Mouse (Mus musculus): ENCODE results near the gene Onecut3. TPM values are rescaled to one million over a fixed set of nuclear protein-coding genes. Genes with fewer than 3 reads are reported as not detected.
A peak's percentile ranks its signal among the peaks of the same experiment; 100 is the strongest.

The Onecut3 gene
- polyA plus RNA-seq, 1 experiment from 2014 or later = not detected

DNA sequence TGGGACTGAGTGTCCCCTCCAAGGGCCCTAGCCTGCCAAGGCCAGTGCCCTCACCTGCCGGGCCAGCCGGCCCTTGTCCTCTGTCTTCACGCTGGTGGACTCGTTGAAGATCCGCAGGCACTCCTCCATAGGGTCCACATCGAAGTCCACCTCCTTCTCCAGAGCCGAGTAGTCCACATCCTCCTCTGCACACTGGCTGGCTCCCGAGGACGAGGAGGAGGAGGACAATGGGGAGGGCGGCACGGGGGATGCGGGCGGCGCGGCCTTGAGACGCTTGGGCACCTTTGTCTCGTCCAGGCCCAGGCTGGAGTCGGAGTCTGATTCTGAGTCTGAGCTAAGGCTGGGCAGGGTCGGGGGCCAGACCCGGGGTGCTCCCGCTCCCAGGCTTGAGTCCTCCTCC lies 54.6 kb downstream of the Onecut3 start:
- Histone ChIP-seq H3K36me3 (ENCODE audit: control insufficient read depth, insufficient read depth, low read length) (peaks cover 62% of the 10 kb centered on the region), H3K27ac (ENCODE audit: low read depth, low read length) (no peak overlapping the region), H3K27me3 (ENCODE audit: control insufficient read depth, insufficient read depth, low read length) (no peaks in the 10 kb centered on the region), H3K9ac (ENCODE audit: low read depth, low read length) (no peak overlapping the region), H3K4me3 (ENCODE audit: low read length) (no peak overlapping the region), H3K4me1 (ENCODE audit: control insufficient read depth, insufficient read depth, low read length) (no peaks in the 10 kb centered on the region), H3K9me3 (ENCODE audit: control insufficient read depth, low read length) (no peaks in the 10 kb centered on the region), H3K4me2 (replicated peaks; ENCODE audit: low read depth, low read length) (no peak overlapping the region)
- no peak for ATAC-seq (ENCODE audit: low FRiP score, low TSS enrichment)
- 77% methylated on average over 21 of the region's 21 CpGs for WGBS

DNA sequence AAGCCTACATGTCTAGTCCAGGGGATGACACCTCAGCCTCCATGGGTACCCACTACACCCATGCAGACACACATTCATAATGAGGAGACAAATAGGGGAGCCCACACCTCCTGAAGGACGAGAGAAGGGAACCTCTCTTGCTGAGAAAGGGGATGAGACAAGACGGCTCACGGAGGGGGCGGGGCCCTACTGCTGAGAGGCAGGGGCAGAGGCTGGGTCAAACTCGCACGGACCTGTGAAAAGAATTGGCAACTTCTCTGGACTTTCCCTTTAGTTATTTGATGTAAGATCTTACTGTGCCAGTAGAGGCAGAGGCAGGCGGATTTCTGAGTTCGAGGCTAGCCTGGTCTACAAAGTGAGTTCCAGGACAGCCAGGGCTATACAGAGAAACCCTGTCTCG lies 57.7 kb downstream of the Onecut3 start:
- no peak overlapping the region for H3K27ac ChIP-seq (ENCODE audit: low read depth, low read length)
- no peaks in the 10 kb centered on the region for H3K27me3 ChIP-seq (ENCODE audit: control insufficient read depth, insufficient read depth, low read length)
- H3K4me2 ChIP-seq (replicated peaks; ENCODE audit: low read depth, low read length) = no peak overlapping the region
- no peaks in the 10 kb centered on the region for H3K4me1 ChIP-seq (ENCODE audit: control insufficient read depth, insufficient read depth, low read length)
- H3K4me3 ChIP-seq (ENCODE audit: low read length) = no peak overlapping the region
- no peaks in the 10 kb centered on the region for H3K9me3 ChIP-seq (ENCODE audit: control insufficient read depth, low read length)
- H3K36me3 ChIP-seq (ENCODE audit: control insufficient read depth, insufficient read depth, low read length) = peaks cover 32% of the 10 kb centered on the region
- 62% methylated on average over 9 of the region's 9 CpGs for WGBS
- H3K9ac ChIP-seq (ENCODE audit: low read depth, low read length) = no peak overlapping the region
- ATAC-seq (ENCODE audit: low FRiP score, low TSS enrichment) = no peak

DNA sequence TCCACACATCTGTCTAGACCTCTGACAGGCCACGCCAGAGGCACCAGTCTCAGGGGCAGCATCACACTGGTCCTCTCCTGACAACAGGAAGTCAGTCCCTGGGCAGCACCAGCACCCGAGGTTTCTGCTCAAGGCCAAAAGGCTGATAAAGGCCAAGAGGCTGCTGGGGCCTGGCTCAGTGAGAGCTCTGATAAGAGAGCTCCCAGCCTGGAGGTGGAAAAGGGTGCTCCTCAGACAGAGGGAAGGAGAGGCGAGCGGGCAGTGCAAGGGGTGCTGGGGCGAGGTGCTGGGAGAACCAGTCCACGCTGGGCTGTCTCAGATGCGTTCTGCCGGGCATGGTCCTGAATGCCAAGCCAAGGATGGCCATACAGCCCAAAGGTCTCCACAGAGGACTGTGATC lies 58.9 kb downstream of the Onecut3 start:
- Histone ChIP-seq H3K4me3 (ENCODE audit: low read length) (no peak overlapping the region), H3K27ac (ENCODE audit: low read depth, low read length) (no peak overlapping the region), H3K9ac (ENCODE audit: low read depth, low read length) (no peak overlapping the region), H3K4me2 (replicated peaks; ENCODE audit: low read depth, low read length) (no peak overlapping the region), H3K27me3 (ENCODE audit: control insufficient read depth, insufficient read depth, low read length) (no peaks in the 10 kb centered on the region), H3K36me3 (ENCODE audit: control insufficient read depth, insufficient read depth, low read length) (peaks cover 20% of the 10 kb centered on the region), H3K9me3 (ENCODE audit: control insufficient read depth, low read length) (no peaks in the 10 kb centered on the region), H3K4me1 (ENCODE audit: control insufficient read depth, insufficient read depth, low read length) (0 out of 2 replicates have a peak, but pooled peaks cover 5% of the 10 kb centered on the region)
- 89% methylated on average over 8 of the region's 8 CpGs for WGBS
- ATAC-seq (ENCODE audit: low FRiP score, low TSS enrichment) = no peak

DNA sequence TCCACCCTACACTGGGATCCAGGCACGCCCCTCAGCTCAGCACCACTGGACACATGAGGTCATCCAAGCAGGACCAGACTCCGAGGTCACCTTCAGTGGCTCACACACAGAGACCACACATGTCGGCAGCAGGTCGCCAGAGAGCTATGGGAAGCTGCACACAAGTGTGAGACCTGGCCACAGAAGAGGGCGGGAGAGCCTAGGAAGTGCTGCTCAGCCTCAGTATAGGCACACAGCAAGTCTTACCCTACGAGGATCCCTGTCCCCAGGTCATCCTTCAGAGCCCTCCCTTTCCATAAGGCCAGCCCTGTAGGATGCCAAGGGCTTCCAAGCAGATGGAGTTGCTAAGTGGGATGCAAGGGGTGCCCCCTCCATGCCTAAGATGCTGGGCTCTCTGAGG lies 59.4 kb downstream of the Onecut3 start:
- WGBS = 78% methylated on average over 6 of the region's 6 CpGs
- peaks cover 19% of the 10 kb centered on the region for H3K36me3 ChIP-seq (ENCODE audit: control insufficient read depth, insufficient read depth, low read length)
- ATAC-seq (ENCODE audit: low FRiP score, low TSS enrichment) = no peak
- H3K9ac ChIP-seq (ENCODE audit: low read depth, low read length) = no peak overlapping the region
- no peaks in the 10 kb centered on the region for H3K9me3 ChIP-seq (ENCODE audit: control insufficient read depth, low read length)
- H3K4me1 ChIP-seq (ENCODE audit: control insufficient read depth, insufficient read depth, low read length) = 0 out of 2 replicates have a peak, but pooled peaks cover 5% of the 10 kb centered on the region
- H3K27ac ChIP-seq (ENCODE audit: low read depth, low read length) = no peak overlapping the region
- H3K4me3 ChIP-seq (ENCODE audit: low read length) = no peak overlapping the region
- H3K27me3 ChIP-seq (ENCODE audit: control insufficient read depth, insufficient read depth, low read length) = no peaks in the 10 kb centered on the region
- H3K4me2 ChIP-seq (replicated peaks; ENCODE audit: low read depth, low read length) = no peak overlapping the region

DNA sequence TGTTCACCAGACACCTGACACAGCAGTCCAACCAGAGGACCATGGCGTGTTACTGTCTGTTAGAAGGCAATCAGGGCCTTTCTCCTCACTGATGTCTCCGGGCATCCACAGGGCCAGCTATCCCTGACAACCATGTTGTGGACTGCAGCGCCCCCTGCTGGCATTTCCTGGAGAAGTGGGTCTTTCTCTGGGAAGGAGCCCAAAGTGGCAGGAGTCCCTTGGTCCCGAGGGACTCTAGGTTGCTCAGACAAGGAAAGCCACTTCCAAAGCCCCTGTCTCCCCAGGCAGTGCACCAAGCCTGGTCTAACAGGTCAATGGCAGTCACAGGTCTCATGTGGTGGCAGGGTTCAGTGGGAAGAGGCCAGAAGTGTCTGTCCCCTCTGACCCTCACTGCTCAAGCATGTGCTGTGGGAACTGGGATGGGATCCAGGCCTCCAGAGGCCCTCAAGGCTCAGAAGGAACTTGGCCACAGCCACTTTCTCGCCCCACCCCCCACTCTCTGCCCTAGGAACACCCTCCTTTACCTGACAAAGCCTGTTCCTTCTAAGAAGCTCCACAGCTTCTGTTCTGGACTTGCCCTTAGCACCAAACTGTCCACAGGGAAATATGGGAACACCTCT lies 62.8 kb downstream of the Onecut3 start:
- no peaks in the 10 kb centered on the region for H3K36me3 ChIP-seq (ENCODE audit: control insufficient read depth, insufficient read depth, low read length)
- peaks cover 17% of the 10 kb centered on the region for H3K4me1 ChIP-seq (ENCODE audit: control insufficient read depth, insufficient read depth, low read length)
- no peak for ATAC-seq (ENCODE audit: low FRiP score, low TSS enrichment)
- H3K27me3 ChIP-seq (ENCODE audit: control insufficient read depth, insufficient read depth, low read length) = no peaks in the 10 kb centered on the region
- no peak overlapping the region for H3K4me3 ChIP-seq (ENCODE audit: low read length)
- no peak overlapping the region for H3K27ac ChIP-seq (ENCODE audit: low read depth, low read length)
- 45% methylated on average over 5 of the region's 5 CpGs for WGBS
- H3K4me2 ChIP-seq (replicated peaks; ENCODE audit: low read depth, low read length) = no peak overlapping the region
- no peaks in the 10 kb centered on the region for H3K9me3 ChIP-seq (ENCODE audit: control insufficient read depth, low read length)
- no peak overlapping the region for H3K9ac ChIP-seq (ENCODE audit: low read depth, low read length)

DNA sequence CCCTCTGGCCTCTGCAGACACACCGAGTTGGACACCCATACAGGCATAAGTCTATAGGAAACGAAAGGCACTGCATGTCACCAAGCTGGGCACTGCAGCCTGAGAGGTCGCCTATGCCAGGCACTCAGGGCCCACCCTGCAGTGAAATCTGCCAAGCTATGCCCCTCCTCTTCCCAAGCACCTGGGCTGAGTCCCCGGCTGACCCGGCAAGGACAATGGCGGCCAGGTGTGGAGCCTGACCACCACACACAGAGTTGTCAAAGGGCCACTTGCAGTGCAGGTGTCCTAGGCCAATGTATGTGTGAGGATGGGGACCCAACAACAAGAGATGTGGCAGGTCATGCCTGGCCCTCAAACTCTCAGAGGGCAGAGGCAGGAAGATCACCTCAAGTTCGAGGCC lies 64.8 kb downstream of the Onecut3 start:
- no peak overlapping the region for H3K4me2 ChIP-seq (replicated peaks; ENCODE audit: low read depth, low read length)
- no peaks in the 10 kb centered on the region for H3K36me3 ChIP-seq (ENCODE audit: control insufficient read depth, insufficient read depth, low read length)
- H3K4me3 ChIP-seq (ENCODE audit: low read length) = no peak overlapping the region
- no peak overlapping the region for H3K27ac ChIP-seq (ENCODE audit: low read depth, low read length)
- H3K4me1 ChIP-seq (ENCODE audit: control insufficient read depth, insufficient read depth, low read length) = peaks cover 20% of the 10 kb centered on the region
- H3K9me3 ChIP-seq (ENCODE audit: control insufficient read depth, low read length) = no peaks in the 10 kb centered on the region
- no peak overlapping the region for H3K9ac ChIP-seq (ENCODE audit: low read depth, low read length)
- no peaks in the 10 kb centered on the region for H3K27me3 ChIP-seq (ENCODE audit: control insufficient read depth, insufficient read depth, low read length)
- 93% methylated on average over 7 of the region's 7 CpGs for WGBS
- no peak for ATAC-seq (ENCODE audit: low FRiP score, low TSS enrichment)

DNA sequence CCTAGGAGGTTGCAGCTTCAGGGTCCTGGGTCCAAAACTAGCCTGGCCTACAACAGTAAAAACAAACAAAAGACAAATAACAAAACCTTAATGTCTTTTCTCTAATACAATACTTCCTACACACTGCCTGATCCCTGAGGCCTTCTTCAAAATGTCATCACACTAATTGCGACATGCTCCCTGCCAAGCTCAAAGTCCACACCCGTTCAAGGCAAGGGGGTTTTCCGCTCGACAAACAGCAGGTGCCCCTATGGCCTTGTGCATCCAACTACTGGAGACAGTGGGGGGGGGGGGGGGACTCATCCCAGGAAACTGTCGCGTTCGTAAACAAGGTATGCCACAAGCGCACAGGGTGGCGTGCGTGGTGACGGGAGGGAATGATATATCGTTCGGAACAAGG lies 66.0 kb downstream of the Onecut3 start:
- Histone ChIP-seq H3K27ac (ENCODE audit: low read depth, low read length) (no peak overlapping the region; the same call in 1 of the 2 replicates), H3K36me3 (ENCODE audit: control insufficient read depth, insufficient read depth, low read length) (no peaks in the 10 kb centered on the region), H3K9me3 (ENCODE audit: control insufficient read depth, low read length) (no peaks in the 10 kb centered on the region), H3K9ac (ENCODE audit: low read depth, low read length) (peak overlapping the region; percentile 91), H3K4me3 (ENCODE audit: low read length) (peak overlapping the region; percentile 88), H3K4me1 (ENCODE audit: control insufficient read depth, insufficient read depth, low read length) (peaks cover 20% of the 10 kb centered on the region), H3K27me3 (ENCODE audit: control insufficient read depth, insufficient read depth, low read length) (no peaks in the 10 kb centered on the region), H3K4me2 (replicated peaks; ENCODE audit: low read depth, low read length) (peak overlapping the region; percentile 53)
- under 1% methylated on average over 13 of the region's 13 CpGs for WGBS
- ATAC-seq (ENCODE audit: low FRiP score, low TSS enrichment) = no peak

DNA sequence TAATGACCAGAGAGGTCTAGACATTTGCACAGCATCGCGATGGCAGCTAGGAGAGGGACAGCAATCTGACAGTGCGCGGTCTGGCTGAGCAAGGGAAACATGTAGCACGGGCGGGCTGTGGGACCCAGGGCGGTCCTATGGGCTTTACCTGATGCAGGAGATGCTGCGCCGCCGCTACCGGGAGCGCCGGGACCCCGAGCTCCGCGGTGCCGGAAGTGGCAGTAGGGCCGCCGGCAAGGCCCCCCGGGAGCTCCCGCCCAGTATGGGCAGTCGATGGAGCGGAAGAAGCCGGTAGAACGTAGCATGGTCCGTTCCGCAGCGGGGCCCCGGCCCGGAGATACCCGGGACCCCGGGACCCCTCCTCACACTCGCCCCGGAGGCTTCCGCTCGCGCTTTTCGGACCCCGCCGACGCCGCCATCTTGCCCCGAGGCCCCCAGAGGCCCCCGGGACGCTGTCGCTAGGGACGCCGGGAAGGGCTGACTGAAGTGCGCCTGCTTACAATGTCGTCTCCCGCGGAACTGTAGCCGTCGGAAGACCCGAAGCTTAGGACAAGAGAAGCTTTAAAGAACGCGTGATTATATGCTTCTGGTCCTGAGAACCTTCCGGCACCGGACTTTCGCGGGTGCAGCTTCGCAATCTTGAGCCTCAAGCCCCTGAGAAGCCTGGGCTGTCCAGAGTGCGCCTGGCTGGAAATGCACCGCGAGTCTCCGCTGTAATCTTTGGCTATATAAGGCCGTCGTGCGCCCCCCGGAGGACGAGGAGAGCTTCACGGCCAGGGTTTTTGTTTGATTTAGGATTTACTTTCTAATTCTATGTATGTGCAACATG lies 66.7 kb downstream of the Onecut3 start, which contains the start of gene Rexo1:
Rexo1 (minus strand) TSS at position 445 of the 829 bp plus-strand sequence.
- Histone ChIP-seq H3K36me3 (ENCODE audit: control insufficient read depth, insufficient read depth, low read length) (no peaks in the 10 kb centered on the region), H3K4me2 (replicated peaks; ENCODE audit: low read depth, low read length) (peak within 1 kb of the TSS; percentile 53), H3K27ac (ENCODE audit: low read depth, low read length) (peak within 1 kb of the TSS; percentile 78), H3K27me3 (ENCODE audit: control insufficient read depth, insufficient read depth, low read length) (no peaks in the 10 kb centered on the region), H3K4me1 (ENCODE audit: control insufficient read depth, insufficient read depth, low read length) (peaks cover 20% of the 10 kb centered on the region), H3K9ac (ENCODE audit: low read depth, low read length) (peak within 1 kb of the TSS; percentile 91), H3K4me3 (ENCODE audit: low read length) (peak within 1 kb of the TSS; percentile 88), H3K9me3 (ENCODE audit: control insufficient read depth, low read length) (no peaks in the 10 kb centered on the region)
- ATAC-seq (ENCODE audit: low FRiP score, low TSS enrichment) = peak; percentile 83
- under 1% methylated on average over 66 of the region's 72 CpGs for WGBS

Data from kidney, embryonic 14.5 days (tissue).